In the genomic region with DNA sequence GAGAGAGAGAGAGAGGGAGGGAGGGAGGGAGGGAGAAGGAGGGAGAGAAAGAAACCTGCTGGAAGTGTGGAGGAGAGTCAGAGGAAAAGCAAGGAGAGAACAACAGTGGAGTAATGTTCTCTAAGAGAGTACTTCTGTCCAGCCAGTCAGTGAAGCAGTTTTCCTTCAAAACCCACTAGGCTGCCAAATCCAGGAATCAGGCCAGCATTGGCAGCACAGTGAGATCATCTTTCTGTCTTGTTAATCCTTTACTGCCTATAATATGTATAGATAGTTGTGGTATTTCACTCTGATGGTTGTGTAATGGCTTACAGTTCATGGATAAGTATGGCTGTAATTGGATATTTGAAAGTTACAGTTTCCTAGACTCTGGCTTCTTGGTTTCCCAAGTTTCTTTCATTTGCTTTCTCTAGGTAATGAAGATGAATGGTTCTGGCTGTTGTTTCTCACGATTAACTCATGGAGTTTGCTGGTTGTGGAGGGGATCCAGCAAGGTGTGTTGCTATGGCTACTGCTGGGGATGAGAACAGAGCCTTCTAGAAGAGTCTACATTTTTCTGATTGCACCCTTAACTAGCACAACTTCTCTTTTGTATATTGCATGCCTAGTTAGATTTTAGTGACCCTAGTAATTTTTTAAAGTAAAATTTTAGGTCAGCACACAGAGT, we compare ENCODE assay signal across 23 mouse cellular contexts.
DNase-seq lines count a peak whose midpoint lies in the region; ATAC-seq and TF ChIP-seq lines count a peak whose summit lies in the region.
"Had no signal": no experiment of that assay in that cellular context is flagged by ENCODE, and none has a peak within 500 bp of the region (broad histone marks: within the 10 kb centered on the region; RNA-seq: fewer than 3 reads in every experiment).

No protein-coding gene starts in this region.

- H3K4me2 ChIP-seq in hindbrain, postnatal 0 days (ENCODE audit: low read depth, low read length), result no peak overlapping the region
- H3K4me2 ChIP-seq in hindbrain, embryonic 12.5 days (replicated peaks), result no peak overlapping the region
- no peak overlapping the region for H3K4me2 ChIP-seq in heart, embryonic 11.5 days
- H3K4me2 ChIP-seq: forebrain, embryonic 15.5 days; heart, embryonic 13.5 days had no signal

- H3K27me3 ChIP-seq in hindbrain, postnatal 0 days (ENCODE audit: insufficient read depth, low read length), result no peaks in the 10 kb centered on the region
- no peaks in the 10 kb centered on the region for H3K27me3 ChIP-seq in hindbrain, embryonic 12.5 days
- no peaks in the 10 kb centered on the region for H3K27me3 ChIP-seq in Patski
- H3K27me3 ChIP-seq in heart, embryonic 11.5 days (ENCODE audit: control insufficient read depth, insufficient read depth, low read length), result no peaks in the 10 kb centered on the region
- H3K27me3 ChIP-seq: forebrain, embryonic 15.5 days; heart, embryonic 13.5 days had no signal

- no peaks in the 10 kb centered on the region for H3K36me3 ChIP-seq in hindbrain, postnatal 0 days (ENCODE audit: insufficient read depth, low read length)
- no peaks in the 10 kb centered on the region for H3K36me3 ChIP-seq in hindbrain, embryonic 12.5 days
- H3K36me3 ChIP-seq in heart, embryonic 11.5 days (ENCODE audit: control insufficient read depth, insufficient read depth, low read length), result no peaks in the 10 kb centered on the region
- H3K36me3 ChIP-seq: forebrain, embryonic 15.5 days; G1E; heart, embryonic 13.5 days had no signal

- no peak overlapping the region for H3K9ac ChIP-seq in hindbrain, postnatal 0 days (replicated peaks; ENCODE audit: low read length)
- no peak overlapping the region for H3K9ac ChIP-seq in hindbrain, embryonic 12.5 days
- no peak overlapping the region for H3K9ac ChIP-seq in heart, embryonic 11.5 days (ENCODE audit: low read depth, low read length)
- H3K9ac ChIP-seq: forebrain, embryonic 15.5 days; heart, embryonic 13.5 days had no signal

- peak; percentile 76; the same call in 1 of the 2 replicates for ATAC-seq in hindbrain, postnatal 0 days
- no peak for ATAC-seq in hindbrain, embryonic 12.5 days (ENCODE audit: low FRiP score)
- ATAC-seq in Patski, result no peak
- no peak for ATAC-seq in heart, embryonic 11.5 days (replicated peaks; ENCODE audit: insufficient number of reproducible peaks, low FRiP score, low TSS enrichment)
- ATAC-seq: forebrain, embryonic 15.5 days; midbrain, embryonic 16.5 days had no signal

- no peak overlapping the region for H3K4me3 ChIP-seq in hindbrain, postnatal 0 days (ENCODE audit: low read length)
- no peak overlapping the region for H3K4me3 ChIP-seq in hindbrain, embryonic 12.5 days
- H3K4me3 ChIP-seq in heart, embryonic 11.5 days (ENCODE audit: low read depth, low read length), result no peak overlapping the region
- H3K4me3 ChIP-seq: forebrain, embryonic 15.5 days; gastrocnemius, adult 2 months; heart, embryonic 13.5 days; layer of hippocampus, adult 2 months had no signal

- POLR2A ChIA-PET in Patski (lab: Charles Lee), result no interaction called here

- no peak overlapping the region for H3K27ac ChIP-seq in hindbrain, postnatal 0 days
- no peak overlapping the region for H3K27ac ChIP-seq in hindbrain, embryonic 12.5 days
- no peak overlapping the region for H3K27ac ChIP-seq in heart, embryonic 11.5 days (ENCODE audit: low read depth, low read length)
- H3K27ac ChIP-seq: forebrain, embryonic 15.5 days; gastrocnemius, adult 2 months; heart, embryonic 13.5 days; layer of hippocampus, adult 2 months had no signal

- no peaks in the 10 kb centered on the region for H3K9me3 ChIP-seq in hindbrain, postnatal 0 days (ENCODE audit: low read length)
- H3K9me3 ChIP-seq in hindbrain, embryonic 12.5 days (replicated peaks), result no peaks in the 10 kb centered on the region
- no peaks in the 10 kb centered on the region for H3K9me3 ChIP-seq in heart, embryonic 11.5 days (replicated peaks; ENCODE audit: control insufficient read depth, low read length)
- H3K9me3 ChIP-seq: forebrain, embryonic 15.5 days; G1E had no signal

- no peaks in the 10 kb centered on the region for H3K4me1 ChIP-seq in hindbrain, postnatal 0 days (ENCODE audit: insufficient read depth, low read length)
- 0 out of 2 replicates have a peak, but pooled peaks cover 4% of the 10 kb centered on the region for H3K4me1 ChIP-seq in hindbrain, embryonic 12.5 days
- H3K4me1 ChIP-seq in heart, embryonic 11.5 days (ENCODE audit: control insufficient read depth, insufficient read depth, low read length), result no peaks in the 10 kb centered on the region
- H3K4me1 ChIP-seq: forebrain, embryonic 15.5 days; heart, embryonic 13.5 days had no signal

- in situ Hi-C loops in Patski (cut with MboI; ENCODE audit: low pct_unique_long_range_greater_than_20kb), result no loop called here

- DNase-seq in cerebellum, postnatal 10 days, result peak; percentile 35 to 50
- DNase-seq in cerebellum, adult 18-20 months, result no peak
- DNase-seq in hindbrain, postnatal 0 days (ENCODE audit: low spot score), result peak; percentile 46
- DNase-seq in Patski (ENCODE audit: low read depth, low spot score), result peak; percentile 28
- peak; percentile 53 for DNase-seq in fibroblast of lung, adult 2 months (ENCODE audit: low read depth)
- no peak for DNase-seq in gastrocnemius, postnatal 4 days (ENCODE audit: low spot score in 2 of 2)
- DNase-seq: cerebellum, postnatal 14 days; gastrocnemius, adult 2 months; heart, adult 11 months; kidney, adult 18-20 months; kidney, postnatal 14 days; layer of hippocampus, postnatal 36 days; lung, adult 18-20 months; lung, postnatal 36 days; right cerebral cortex, postnatal 4 days; thymus, postnatal 4 days had no signal

- CTCF ChIA-PET in Patski (lab: Charles Lee), result interaction anchor here (1.1 kb wide), 1 partner anchor 11 kb away, joined by 3 read pairs; no protein-coding TSS in a partner anchor

- TF ChIP-seq CTCF in hindbrain, postnatal 0 days (IDR thresholded peaks at IDR 0.05; ENCODE audit: low read depth), result no peak
- no peak for TF ChIP-seq CTCF in Patski (IDR thresholded peaks at IDR 0.05)

- WGBS in hindbrain, postnatal 0 days, result 8% methylated on average over 1 of the region's 1 CpGs
- 31% methylated on average over 1 of the region's 1 CpGs for WGBS in hindbrain, embryonic 12.5 days
- 32% methylated on average over 1 of the region's 1 CpGs for WGBS in heart, embryonic 11.5 days (ENCODE audit: insufficient replicate concordance)

Comparison
In these comparisons a context has a peak if more than half of its experiments do, and no peak if none do; other contexts are left out.
1. DNase-seq: peak in cerebellum, postnatal 10 days (2 of 2), hindbrain, postnatal 0 days (single experiment), Patski (single experiment) and fibroblast of lung, adult 2 months (single experiment); none in cerebellum, adult 18-20 months (0 of 2) and gastrocnemius, postnatal 4 days (0 of 2).